Mouse (Mus musculus) mouse embryonic stem cell (cell line): ENCODE measurements around the gene Cpsf4l.

Experiments used
- in situ Hi-C, 2 experiments: fragments of 300-500 bp; cut with MboI; formaldehyde crosslinking; loops; 1 replicate in 1 of 2; 3 replicates in 1 of 2; pipeline ENCODE4 v1.14.3; 2019 to 2020; ENCODE audit warnings: low sequenced_read_pairs in 2 of 2, low pct_unique_long_range_greater_than_20kb in 1 of 2, mixed read lengths in 1 of 2; ENCODE audit not compliant: unreplicated experiment in 1 of 2

Cpsf4l gene

GRCm38 (mm10) chr11:113652516-113652915 is 57.3 kb downstream of the Cpsf4l start:
- in situ Hi-C loops = no loop called here

GRCm38 (mm10) chr11:113651907-113652273 is 57.9 kb downstream of the Cpsf4l start:
- in situ Hi-C loops = no loop called here

GRCm38 (mm10) chr11:113651206-113651906 is 58.5 kb downstream of the Cpsf4l start:
- in situ Hi-C loops = no loop called here

- in situ Hi-C loops = loop anchor here (10.0 to 25.0 kb wide), 2 partner anchors 165 to 362 kb away; no protein-coding TSS in a partner anchor
Measured at GRCm38 (mm10) chr11:113649353-113650210, 60.2 kb downstream of the Cpsf4l start, which contains the start of gene Slc39a11. Gene Slc39a11, minus strand, starts transcription at chr11:113650079.

- in situ Hi-C loops = loop anchor here (10.0 to 25.0 kb wide), 2 partner anchors 166 to 362 kb away; no protein-coding TSS in a partner anchor
Measured at GRCm38 (mm10) chr11:113648690-113649352, 61.0 kb downstream of the Cpsf4l start, which contains the start of gene Cog1. Gene Cog1, plus strand, starts transcription at chr11:113649169.
